In the genomic region with DNA sequence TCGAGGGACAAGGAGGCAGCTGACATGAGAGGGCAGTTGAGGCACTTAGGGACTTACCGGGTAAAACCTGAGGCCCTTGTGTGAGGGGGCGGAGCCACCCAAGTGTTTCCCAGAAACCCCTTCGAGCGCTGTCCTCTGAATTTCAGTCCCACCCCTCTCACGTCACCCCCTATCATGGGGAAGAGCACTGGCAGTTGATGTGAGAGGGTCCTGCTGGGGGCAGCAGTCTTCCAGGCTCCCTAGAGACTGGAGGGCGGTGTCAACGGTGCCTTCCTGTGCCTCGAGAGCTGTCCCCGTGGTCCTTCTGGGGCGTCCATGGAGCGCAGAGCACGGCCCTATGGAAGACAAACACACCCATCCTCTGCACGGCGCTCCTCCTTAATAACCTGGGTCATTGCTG, we compare ENCODE assay signal across 9 mouse cellular contexts. TPM values are rescaled to one million over a fixed set of nuclear protein-coding genes. Genes with fewer than 3 reads are reported as not detected.
DNase-seq lines count a peak whose midpoint lies in the region; ATAC-seq and TF ChIP-seq lines count a peak whose summit lies in the region.
"Had no signal": no experiment of that assay in that cellular context is flagged by ENCODE, and none has a peak within 500 bp of the region (broad histone marks: within the 10 kb centered on the region; RNA-seq: fewer than 3 reads in every experiment).

No protein-coding gene starts in this region.

- no peaks in the 10 kb centered on the region for H3K9me3 ChIP-seq in MEL (replicated peaks; ENCODE audit: insufficient read depth, low read length)
- H3K9me3 ChIP-seq in forebrain, embryonic 13.5 days (replicated peaks) = no peaks in the 10 kb centered on the region
- H3K9me3 ChIP-seq in midbrain, embryonic 13.5 days = no peaks in the 10 kb centered on the region

- no peak for TF ChIP-seq RAD21 in MEL (IDR thresholded peaks at IDR 0.05; ENCODE audit: low read depth, low read length)

- peak overlapping the region; percentile 56 to 62 for H3K4me3 ChIP-seq in MEL (ENCODE audit: control insufficient read depth in 1 of 2, insufficient read depth in 1 of 2, low read depth in 2 of 2, low read length in 2 of 2)
- peak overlapping the region; percentile 41 for H3K4me3 ChIP-seq in forebrain, embryonic 13.5 days
- peak overlapping the region; percentile 37 for H3K4me3 ChIP-seq in midbrain, embryonic 13.5 days (replicated peaks)

- peak overlapping the region; percentile 60 for H3K27ac ChIP-seq in MEL (ENCODE audit: control insufficient read depth, low read depth, low read length)
- H3K27ac ChIP-seq in forebrain, embryonic 13.5 days = peak overlapping the region; percentile 71; the same call in 1 of the 2 replicates
- peak overlapping the region; percentile 63 for H3K27ac ChIP-seq in midbrain, embryonic 13.5 days

- peak; percentile 72 to 76 for DNase-seq in cerebellum, postnatal 10 days
- no peak for DNase-seq in cerebellum, adult 9-10 months
- peak; percentile 96 for DNase-seq in MEL (ENCODE audit: low read depth, low spot score)
- DNase-seq in kidney, postnatal 4 days = peak; percentile 55 to 68
- DNase-seq in natural killer cell, adult 2 months (ENCODE audit: low spot score in 2 of 2) = no peak
- no peak for DNase-seq in adrenal gland, postnatal 4 days (ENCODE audit: low spot score in 2 of 2)

- H3K27me3 ChIP-seq in MEL (ENCODE audit: control insufficient read depth in 1 of 2, insufficient read depth in 2 of 2, low read length in 2 of 2) = no peaks in the 10 kb centered on the region
- peaks cover 34% of the 10 kb centered on the region for H3K27me3 ChIP-seq in forebrain, embryonic 13.5 days
- H3K27me3 ChIP-seq in midbrain, embryonic 13.5 days = peaks cover 36% of the 10 kb centered on the region

- TF ChIP-seq POLR2A in MEL (IDR thresholded peaks at IDR 0.05; ENCODE audit: control insufficient read depth in 1 of 2, insufficient read depth in 1 of 2, low read depth in 1 of 2, low read length in 2 of 2, poor library complexity in 1 of 2) = peak; percentile 73 to 86

- TF ChIP-seq EP300 in MEL (IDR thresholded peaks at IDR 0.05; ENCODE audit: low read depth in 1 of 2, low read length in 2 of 2) = no peak

- no peaks in the 10 kb centered on the region; a peak in 1 of 4 replicates for H3K36me3 ChIP-seq in MEL (ENCODE audit: control insufficient read depth in 1 of 2, insufficient read depth in 2 of 2, low read length in 2 of 2)
- no peaks in the 10 kb centered on the region for H3K36me3 ChIP-seq in forebrain, embryonic 13.5 days (ENCODE audit: poor library complexity, severe bottlenecking)
- H3K36me3 ChIP-seq in midbrain, embryonic 13.5 days = no peaks in the 10 kb centered on the region

- H3K9ac ChIP-seq in MEL (ENCODE audit: control insufficient read depth, low read depth, low read length, poor library complexity, severe bottlenecking) = peak overlapping the region; percentile 72
- peak overlapping the region; percentile 62 for H3K9ac ChIP-seq in forebrain, embryonic 13.5 days
- H3K9ac ChIP-seq in midbrain, embryonic 13.5 days (replicated peaks) = peak overlapping the region; percentile 57

- TF ChIP-seq CTCF in MEL (IDR thresholded peaks at IDR 0.05 in 2 of 3, conservative IDR thresholded peaks at IDR 0.05 in 1 of 3; ENCODE audit: control insufficient read depth in 1 of 3, insufficient read depth in 1 of 3, low read depth in 2 of 3, low read length in 3 of 3, poor library complexity in 1 of 3, severe bottlenecking in 1 of 3) = peak in 2 of 3 experiments; percentile 34 to 40; a peak in 3 of 6 replicates

- H3K4me2 ChIP-seq in forebrain, embryonic 13.5 days = peak overlapping the region; percentile 72
- peak overlapping the region; percentile 60 for H3K4me2 ChIP-seq in midbrain, embryonic 13.5 days (replicated peaks)

- WGBS in forebrain, embryonic 13.5 days = 0% methylated on average over 15 of the region's 15 CpGs
- whole genome bisulfite sequencing in midbrain, embryonic 13.5 days = under 1% methylated on average over 15 of the region's 15 CpGs

- peak; percentile 78 for ATAC-seq in forebrain, embryonic 13.5 days
- ATAC-seq in midbrain, embryonic 13.5 days = peak; percentile 65

- H3K79me2 ChIP-seq in MEL (ENCODE audit: control insufficient read depth, insufficient read depth, low read length, poor library complexity) = no peaks in the 10 kb centered on the region

- H3K4me1 ChIP-seq in MEL (ENCODE audit: control insufficient read depth in 1 of 2, insufficient read depth in 2 of 2, low read length in 2 of 2) = no peaks in the 10 kb centered on the region; a peak in 2 of 4 replicates
- peaks cover 59% of the 10 kb centered on the region for H3K4me1 ChIP-seq in forebrain, embryonic 13.5 days
- H3K4me1 ChIP-seq in midbrain, embryonic 13.5 days (replicated peaks) = peaks cover 59% of the 10 kb centered on the region

TF ChIP-seq in MEL, 35 proteins besides CTCF, POLR2A, EP300 and RAD21 (continues in another document):
- peak; percentile 48; the same call in 1 of the 2 replicates for TF ChIP-seq TCF12 (IDR thresholded peaks at IDR 0.05; ENCODE audit: low read depth, low read length)
- peak; percentile 33; the same call in 1 of the 2 replicates for TF ChIP-seq MYB (IDR thresholded peaks at IDR 0.05; ENCODE audit: low read depth, low read length)
- TF ChIP-seq SIN3A (IDR thresholded peaks at IDR 0.05; ENCODE audit: low read length) = no peak
- TF ChIP-seq ZC3H11A (IDR thresholded peaks at IDR 0.05; ENCODE audit: low read depth, low read length) = no peak
- 0 out of 2 replicates have a peak, but pooled peaks have one; percentile 36 for TF ChIP-seq POLR2AphosphoS5 (IDR thresholded peaks at IDR 0.05; ENCODE audit: borderline replicate concordance, low read depth, low read length)
- no peak for TF ChIP-seq KAT2A (conservative IDR thresholded peaks at IDR 0.05; ENCODE audit: low read depth, low read length)
- no peak for TF ChIP-seq SMC3 (IDR thresholded peaks at IDR 0.05; ENCODE audit: low read depth, low read length)
- TF ChIP-seq USF1 (IDR thresholded peaks at IDR 0.05; ENCODE audit: low read depth, low read length) = no peak
- TF ChIP-seq CHD1 (IDR thresholded peaks at IDR 0.05; ENCODE audit: low read depth, low read length) = no peak
- no peak for TF ChIP-seq NRF1 (IDR thresholded peaks at IDR 0.05; ENCODE audit: insufficient read depth, low read depth, low read length, poor library complexity, severe bottlenecking)
- peak; percentile 83 for TF ChIP-seq POLR2AphosphoS2 (IDR thresholded peaks at IDR 0.05; ENCODE audit: low read length)
- no peak for TF ChIP-seq ZNF384 (IDR thresholded peaks at IDR 0.05; ENCODE audit: low read depth, low read length)
- TF ChIP-seq USF2 (IDR thresholded peaks at IDR 0.05; ENCODE audit: borderline replicate concordance in 1 of 2, insufficient read depth in 1 of 2, low read depth in 1 of 2, low read length in 2 of 2) = no peak
- TF ChIP-seq MEF2A (IDR thresholded peaks at IDR 0.05; ENCODE audit: extremely low read depth, insufficient replicate concordance, low read depth, low read length, poor library complexity, severe bottlenecking) = no peak
- TF ChIP-seq ZMIZ1 (IDR thresholded peaks at IDR 0.05; ENCODE audit: low read depth, low read length) = peak; percentile 85; the same call in 1 of the 2 replicates
- TF ChIP-seq MAZ (IDR thresholded peaks at IDR 0.05; ENCODE audit: low read depth, low read length) = peak; percentile 71; the same call in 1 of the 2 replicates
- TF ChIP-seq GATA1 (IDR thresholded peaks at IDR 0.05; ENCODE audit: low read depth, low read length) = no peak
- TF ChIP-seq MAX (IDR thresholded peaks at IDR 0.05; ENCODE audit: low read length) = no peak; the same call in 1 of the 2 replicates
- TF ChIP-seq MAFK (IDR thresholded peaks at IDR 0.05; ENCODE audit: borderline replicate concordance, low read depth, low read length) = no peak
- no peak for TF ChIP-seq GABPA (IDR thresholded peaks at IDR 0.05; ENCODE audit: low read depth, low read length)
- TF ChIP-seq UBTF (IDR thresholded peaks at IDR 0.05; ENCODE audit: borderline replicate concordance, insufficient read depth, low read depth, low read length) = no peak

RNA-seq across cellular contexts. Expression of a gene that starts 12.4 kb away (rescaled TPM):
- total RNA-seq in MEL (2012; rRNA removed) = not detected in 2 replicates
- polyA plus RNA-seq in MEL (2012; ENCODE audit: insufficient read depth in 1 of 2, insufficient read length in 2 of 2, low read depth in 1 of 2, low replicate concordance in 2 of 2, missing spikeins in 1 of 2) = not detected
- 9.5 and 9.6 TPM in 2 replicates for polyA plus RNA-seq in forebrain, embryonic 13.5 days (2015; fragmentation: Nextera tagmentation; extraction: Ambion mirVana)
- 10.1 and 14.0 TPM in 2 replicates for polyA plus RNA-seq in midbrain, embryonic 13.5 days (2015; fragmentation: Nextera tagmentation; extraction: Ambion mirVana)
- 10 to 100 TPM; 29.2 to 30.6 TPM for total RNA-seq in adrenal gland, postnatal 4 days (2021)

RNA-seq across cellular contexts. Expression of a gene that starts 16.8 kb away (rescaled TPM):
- total RNA-seq in MEL (2012; rRNA removed) = not detected in 2 replicates
- polyA plus RNA-seq in MEL (2012; ENCODE audit: insufficient read depth in 1 of 2, insufficient read length in 2 of 2, low read depth in 1 of 2, low replicate concordance in 2 of 2, missing spikeins in 1 of 2) = under 1 TPM in 1 of 2 experiments, not detected in 1; 0.01 TPM
- 76.3 and 79.9 TPM in 2 replicates for polyA plus RNA-seq in forebrain, embryonic 13.5 days (2015; fragmentation: Nextera tagmentation; extraction: Ambion mirVana)
- 61.9 and 77.6 TPM in 2 replicates for polyA plus RNA-seq in midbrain, embryonic 13.5 days (2015; fragmentation: Nextera tagmentation; extraction: Ambion mirVana)
- 10 to 100 TPM; 16.2 to 24.3 TPM for total RNA-seq in adrenal gland, postnatal 4 days (2021)

RNA-seq across cellular contexts. Expression of a gene that starts 39.2 kb away (rescaled TPM):
- total RNA-seq in MEL (2012; rRNA removed) = 0.23 and 0.29 TPM in 2 replicates
- 1 to 10 TPM in 1 of 2 experiments, not detected in 1; 1.2 TPM for polyA plus RNA-seq in MEL (2012; ENCODE audit: insufficient read depth in 1 of 2, insufficient read length in 2 of 2, low read depth in 1 of 2, low replicate concordance in 2 of 2, missing spikeins in 1 of 2)
- 67.1 and 89.5 TPM in 2 replicates for polyA plus RNA-seq in forebrain, embryonic 13.5 days (2015; fragmentation: Nextera tagmentation; extraction: Ambion mirVana)
- 129 and 135 TPM in 2 replicates for polyA plus RNA-seq in midbrain, embryonic 13.5 days (2015; fragmentation: Nextera tagmentation; extraction: Ambion mirVana)
- 1 to 10 TPM; 1.7 to 2.0 TPM for total RNA-seq in adrenal gland, postnatal 4 days (2021)

RNA-seq across cellular contexts. Expression of a gene that starts 39.8 kb away (rescaled TPM):
- not detected in 2 replicates for total RNA-seq in MEL (2012; rRNA removed)
- not detected for polyA plus RNA-seq in MEL (2012; ENCODE audit: insufficient read depth in 1 of 2, insufficient read length in 2 of 2, low read depth in 1 of 2, low replicate concordance in 2 of 2, missing spikeins in 1 of 2)
- polyA plus RNA-seq in forebrain, embryonic 13.5 days (2015; fragmentation: Nextera tagmentation; extraction: Ambion mirVana) = 0.11 and 0.36 TPM in 2 replicates
- polyA plus RNA-seq in midbrain, embryonic 13.5 days (2015; fragmentation: Nextera tagmentation; extraction: Ambion mirVana) = 0.14 and 0.55 TPM in 2 replicates
- not detected for total RNA-seq in adrenal gland, postnatal 4 days (2021)
- polyA plus RNA-seq: C2C12 had no signal

RNA-seq across cellular contexts. Expression of a gene that starts 55.3 kb away (rescaled TPM):
- 76.6 and 105 TPM in 2 replicates for total RNA-seq in MEL (2012; rRNA removed)
- polyA plus RNA-seq in MEL (2012; ENCODE audit: insufficient read depth in 1 of 2, insufficient read length in 2 of 2, low read depth in 1 of 2, low replicate concordance in 2 of 2, missing spikeins in 1 of 2) = 100 to 1,000 TPM; 135 to 240 TPM
- polyA plus RNA-seq in forebrain, embryonic 13.5 days (2015; fragmentation: Nextera tagmentation; extraction: Ambion mirVana) = 29.7 and 30.7 TPM in 2 replicates
- polyA plus RNA-seq in midbrain, embryonic 13.5 days (2015; fragmentation: Nextera tagmentation; extraction: Ambion mirVana) = 28.1 and 28.3 TPM in 2 replicates
- 10 to 100 TPM; 15.4 to 16.1 TPM for total RNA-seq in adrenal gland, postnatal 4 days (2021)

Comparison
In these comparisons a context has a peak if more than half of its experiments do, and no peak if none do; other contexts are left out.
1. DNase-seq: peak in cerebellum, postnatal 10 days (2 of 2), MEL (single experiment) and kidney, postnatal 4 days (2 of 2); none in cerebellum, adult 9-10 months (single experiment), natural killer cell, adult 2 months (0 of 2) and adrenal gland, postnatal 4 days (0 of 2).
2. RNA of a gene that starts 12.4 kb away (polyA plus RNA-seq): 10.1 to 14.0 TPM in midbrain, embryonic 13.5 days and 9.5 to 9.6 TPM in forebrain, embryonic 13.5 days; not detected in MEL; every median in the first group is over 10 times any median in the second.
3. RNA of a gene that starts 16.8 kb away (polyA plus RNA-seq): 61.9 to 77.6 TPM in midbrain, embryonic 13.5 days and 76.3 to 79.9 TPM in forebrain, embryonic 13.5 days; 0.01 TPM in MEL; every median in the first group is over 10 times any median in the second.
4. RNA of a gene that starts 39.2 kb away (polyA plus RNA-seq): 129 to 135 TPM in midbrain, embryonic 13.5 days and 67.1 to 89.5 TPM in forebrain, embryonic 13.5 days; 1.2 TPM in MEL; every median in the first group is over 10 times any median in the second.
5. Peak in every context shown above with its lines, with median percentiles within 50 percentile points of each other: H3K27ac ChIP-seq, H3K4me3 ChIP-seq and H3K9ac ChIP-seq.